Mouse (Mus musculus) layer of hippocampus, adult 11-12 months (tissue): ENCODE data around the gene Exoc3l4.
A peak's percentile ranks its signal among the peaks of the same experiment; 100 is the strongest.

Source experiments
- DNase-seq: peaks from one replicate; pipeline ENCODE4 v3.0.0; 2022; ENCODE audit warnings: low spot score

Exoc3l4 gene

GRCm38 (mm10) chr12:111411631-111412355 is 5.0 kb upstream of the Exoc3l4 start:
- DNase-seq: no peak

- no peak for DNase-seq
Measured at GRCm38 (mm10) chr12:111412581-111413284, 4.1 kb upstream of the Exoc3l4 start.

- DNase-seq: peak; percentile 88
Measured at GRCm38 (mm10) chr12:111413300-111413699, 3.5 kb upstream of the Exoc3l4 start.

- no peak for DNase-seq
Measured at GRCm38 (mm10) chr12:111419918-111420317, 3.1 kb downstream of the Exoc3l4 start.

GRCm38 (mm10) chr12:111420946-111421709 is 4.3 kb downstream of the Exoc3l4 start:
- no peak for DNase-seq

- DNase-seq: no peak
Measured at GRCm38 (mm10) chr12:111422852-111423251, 6.0 kb downstream of the Exoc3l4 start.

- no peak for DNase-seq
Measured at GRCm38 (mm10) chr12:111423570-111424129, 6.8 kb downstream of the Exoc3l4 start.

GRCm38 (mm10) chr12:111424547-111424946 is 7.7 kb downstream of the Exoc3l4 start:
- no peak for DNase-seq

- DNase-seq: peak; percentile 86
Measured at GRCm38 (mm10) chr12:111425258-111425657, 8.4 kb downstream of the Exoc3l4 start.

GRCm38 (mm10) chr12:111425789-111426460 is 9.1 kb downstream of the Exoc3l4 start:
- DNase-seq: peak; percentile 94

GRCm38 (mm10) chr12:111427438-111428113 is 10.8 kb downstream of the Exoc3l4 start:
- no peak for DNase-seq

- no peak for DNase-seq
Measured at GRCm38 (mm10) chr12:111428364-111428763, 11.5 kb downstream of the Exoc3l4 start.

- DNase-seq: no peak
Measured at GRCm38 (mm10) chr12:111428961-111429911, 12.4 kb downstream of the Exoc3l4 start.

GRCm38 (mm10) chr12:111430049-111430867 is 13.4 kb downstream of the Exoc3l4 start:
- DNase-seq: peak; percentile 40

GRCm38 (mm10) chr12:111430868-111431817 is 14.3 kb downstream of the Exoc3l4 start:
- DNase-seq: no peak

- DNase-seq: no peak
Measured at GRCm38 (mm10) chr12:111432097-111432496, 15.3 kb downstream of the Exoc3l4 start.

GRCm38 (mm10) chr12:111432751-111433331 is 16.0 kb downstream of the Exoc3l4 start:
- DNase-seq: no peak
